Mouse (Mus musculus): ENCODE data around the gene Emg1.

Gene Emg1

DNA sequence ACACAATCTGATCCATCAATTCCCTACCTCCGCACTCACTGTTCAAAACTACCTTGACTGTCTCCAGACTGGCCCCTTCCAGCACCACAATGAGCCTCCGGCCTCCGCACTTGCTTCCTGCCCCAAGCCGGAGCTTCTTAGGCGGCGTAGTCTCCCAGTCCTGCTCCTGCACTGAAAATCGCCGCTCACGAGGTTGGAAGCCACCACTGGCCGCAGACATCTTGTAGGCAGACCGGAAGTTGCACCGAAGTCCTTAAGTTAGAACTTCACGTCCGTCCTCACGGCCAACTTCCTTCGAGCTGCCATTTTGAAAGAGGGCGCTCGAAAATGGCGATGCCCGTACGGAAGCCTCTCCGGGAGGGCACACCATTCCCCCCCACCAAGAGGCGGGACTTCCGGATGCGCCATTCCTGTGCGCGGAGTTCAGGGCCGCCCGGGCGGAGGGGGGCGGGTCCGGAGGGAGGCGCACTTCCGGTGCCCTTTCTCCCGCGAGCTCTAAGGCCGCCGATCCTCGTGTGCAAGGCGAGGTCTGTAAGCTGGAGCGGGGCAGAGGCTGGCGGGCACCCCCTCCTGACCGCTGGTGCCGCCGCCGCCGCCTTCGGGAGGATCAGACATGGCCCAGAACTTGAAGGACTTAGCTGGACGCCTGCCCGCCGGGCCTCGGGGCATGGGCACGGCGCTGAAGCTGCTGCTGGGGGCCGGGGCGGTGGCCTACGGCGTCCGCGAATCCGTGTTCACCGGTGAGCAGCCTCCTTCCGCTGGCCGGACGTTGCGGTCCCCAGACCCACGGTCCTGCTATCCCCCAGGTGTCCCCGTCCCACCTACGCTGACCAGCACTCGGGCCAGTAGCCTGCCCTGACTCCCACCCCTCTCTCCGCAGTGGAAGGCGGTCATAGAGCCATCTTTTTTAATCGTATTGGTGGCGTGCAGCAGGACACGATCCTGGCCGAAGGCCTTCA, at the start of gene Emg1, which contains the start of gene Phb2:
Gene Emg1, minus strand, starts transcription at position 355 of the 959 bp plus-strand sequence.
Gene Phb2, plus strand, starts transcription at position 513 of the 959 bp plus-strand sequence.
- peak; percentile 97 to 98 for DNase-seq (ENCODE audit: low spot score in 2 of 2)

DNA sequence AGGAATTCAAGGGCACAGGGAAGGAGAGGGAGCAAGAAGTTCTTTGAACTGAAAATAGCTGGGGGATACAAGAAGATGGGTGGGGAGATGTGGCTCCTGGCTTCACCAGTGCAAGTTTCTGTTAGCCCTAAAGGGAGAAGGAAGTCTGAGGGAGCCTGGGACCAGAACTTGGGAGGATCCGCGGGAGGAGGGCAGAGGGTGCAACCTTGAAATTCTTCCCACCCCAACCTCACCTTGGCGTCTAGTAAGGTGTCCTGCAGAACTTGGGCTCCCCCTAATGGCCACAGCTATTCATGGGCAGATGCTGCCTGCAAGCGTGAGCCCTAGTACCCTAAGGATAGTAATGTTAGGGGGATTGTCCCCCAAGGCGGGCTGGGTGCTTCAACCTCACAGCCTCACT, 47.3 kb upstream of the Emg1 start:
- peak; percentile 74 to 84 for DNase-seq (ENCODE audit: low spot score in 2 of 2)

DNA sequence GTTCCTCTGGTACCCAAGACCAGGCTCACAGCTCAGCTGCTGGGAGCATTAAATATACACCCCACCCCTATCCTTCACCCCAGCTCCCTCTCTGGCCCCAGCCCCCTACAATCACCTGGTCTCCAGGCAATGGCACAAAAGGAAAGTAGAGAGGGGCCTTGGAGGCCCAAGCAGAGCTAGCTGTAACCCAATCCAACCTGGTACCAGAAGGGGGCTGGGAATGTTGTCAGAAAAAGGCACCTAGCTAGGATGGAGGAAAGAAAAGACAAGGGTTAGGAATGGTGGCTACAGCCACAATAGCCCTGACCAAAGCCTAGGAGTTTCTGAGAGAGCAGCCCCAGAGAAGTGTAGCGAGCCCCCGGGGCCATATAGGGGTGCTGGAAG, 46.9 kb upstream of the Emg1 start:
- DNase-seq (ENCODE audit: low spot score in 2 of 2): no peak

DNA sequence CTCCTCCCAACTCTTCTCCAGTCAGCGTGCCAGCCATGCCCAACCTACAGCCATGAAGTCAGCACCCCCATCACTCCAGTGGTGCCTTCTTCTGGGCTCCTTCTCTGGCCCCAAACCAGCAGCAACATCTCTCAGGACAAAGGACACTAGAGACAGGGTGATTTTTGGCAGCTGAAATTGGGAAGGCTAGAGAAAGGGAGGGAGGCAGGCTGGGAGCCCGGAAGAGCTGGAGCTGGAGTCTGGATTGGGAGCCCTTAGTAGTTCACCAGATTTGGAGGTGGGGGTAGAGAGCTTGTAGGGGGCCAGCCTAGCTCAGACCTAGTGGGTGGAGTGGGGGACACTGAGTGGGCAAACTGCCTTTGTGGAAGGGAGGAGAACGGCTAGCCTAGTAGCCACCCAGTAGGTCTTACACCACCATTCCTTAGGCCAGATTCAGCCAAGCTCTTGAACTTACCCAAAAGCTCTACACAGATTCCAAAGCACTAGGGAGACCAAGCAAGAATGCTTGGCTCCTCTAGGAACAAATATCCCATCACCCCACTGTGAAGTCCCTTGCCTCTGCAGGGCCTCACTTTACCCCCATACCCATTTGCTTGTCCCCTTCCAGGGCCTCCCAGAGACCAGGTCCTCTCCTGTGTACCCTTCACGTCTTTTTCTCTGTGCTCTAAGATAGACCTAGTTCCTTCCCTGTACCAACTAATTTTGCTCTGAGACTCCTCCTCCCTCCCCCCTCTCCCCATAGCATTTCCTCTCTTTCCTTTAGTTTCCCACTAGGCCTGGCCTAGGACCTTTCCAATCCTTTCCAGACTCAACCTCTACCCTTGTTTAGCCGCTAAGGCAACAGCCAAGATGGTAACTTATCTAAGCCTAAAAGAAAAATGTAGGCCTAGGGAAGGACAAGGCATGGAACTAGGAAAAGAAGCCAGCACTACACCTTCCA, 46.2 kb upstream of the Emg1 start:
- DNase-seq (ENCODE audit: low spot score in 2 of 2): peak; percentile 73

DNA sequence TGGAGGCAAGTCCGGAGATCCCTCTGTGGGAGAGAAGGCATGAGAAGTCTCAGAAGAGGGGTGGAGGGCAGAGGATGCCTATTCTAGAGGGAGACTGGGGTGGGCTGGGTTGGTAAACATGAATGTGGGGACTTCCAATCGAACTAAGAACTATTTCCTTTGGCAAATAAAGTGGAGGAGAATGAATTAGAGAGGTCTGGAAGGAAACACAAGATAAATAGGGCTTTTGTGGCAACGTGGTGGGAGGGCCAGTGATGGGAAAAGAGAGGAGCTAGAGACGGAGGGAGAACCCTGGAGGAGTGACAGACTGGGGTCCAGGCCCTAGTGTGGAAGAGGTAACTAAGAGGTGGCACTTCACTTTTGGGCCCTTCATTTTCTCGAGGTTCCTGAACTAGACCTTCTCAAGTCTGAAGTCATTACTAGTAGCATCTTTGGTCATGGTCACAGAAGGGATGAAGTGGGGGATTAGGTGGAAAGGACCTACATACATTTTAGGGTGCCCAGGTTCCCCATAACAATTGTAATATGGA, 45.4 kb upstream of the Emg1 start:
- DNase-seq (ENCODE audit: low spot score in 2 of 2): no peak

DNA sequence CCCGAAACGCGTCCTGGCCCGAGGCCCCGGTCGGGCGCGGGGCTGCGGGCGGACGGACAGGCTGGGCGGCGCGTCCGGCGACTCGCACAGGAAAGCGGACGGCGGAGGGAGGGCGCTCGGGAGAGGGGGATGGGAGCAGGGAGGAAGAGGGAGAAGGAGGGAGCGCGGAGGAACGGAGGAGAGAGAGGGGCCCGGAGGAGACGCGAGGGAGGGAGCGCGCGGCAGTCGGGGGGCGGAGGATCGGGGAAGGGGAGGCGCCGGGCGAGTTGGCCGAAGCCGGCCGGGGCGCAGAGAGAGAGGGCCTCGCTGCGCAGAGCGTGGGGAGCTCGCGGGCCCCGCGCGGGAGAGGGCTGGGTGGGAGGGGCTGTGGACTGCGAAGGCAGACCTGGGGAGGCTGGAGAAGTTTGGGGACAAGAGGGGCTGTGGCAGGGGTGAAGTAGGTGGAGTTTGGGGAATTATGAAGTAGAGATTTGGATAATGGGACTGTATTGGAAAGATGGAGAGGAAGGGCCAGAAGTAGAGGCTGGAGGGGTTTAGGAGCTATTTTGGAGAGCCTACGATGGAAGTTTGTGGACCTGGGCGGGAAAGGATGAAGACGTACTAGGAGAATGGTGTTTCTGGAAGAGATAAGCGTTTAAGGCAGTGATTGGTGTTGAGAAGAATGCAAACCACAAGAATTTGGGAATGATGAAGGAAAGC, 44.8 kb upstream of the Emg1 start:
- DNase-seq (ENCODE audit: low spot score in 2 of 2): peak; percentile 82 to 86

DNA sequence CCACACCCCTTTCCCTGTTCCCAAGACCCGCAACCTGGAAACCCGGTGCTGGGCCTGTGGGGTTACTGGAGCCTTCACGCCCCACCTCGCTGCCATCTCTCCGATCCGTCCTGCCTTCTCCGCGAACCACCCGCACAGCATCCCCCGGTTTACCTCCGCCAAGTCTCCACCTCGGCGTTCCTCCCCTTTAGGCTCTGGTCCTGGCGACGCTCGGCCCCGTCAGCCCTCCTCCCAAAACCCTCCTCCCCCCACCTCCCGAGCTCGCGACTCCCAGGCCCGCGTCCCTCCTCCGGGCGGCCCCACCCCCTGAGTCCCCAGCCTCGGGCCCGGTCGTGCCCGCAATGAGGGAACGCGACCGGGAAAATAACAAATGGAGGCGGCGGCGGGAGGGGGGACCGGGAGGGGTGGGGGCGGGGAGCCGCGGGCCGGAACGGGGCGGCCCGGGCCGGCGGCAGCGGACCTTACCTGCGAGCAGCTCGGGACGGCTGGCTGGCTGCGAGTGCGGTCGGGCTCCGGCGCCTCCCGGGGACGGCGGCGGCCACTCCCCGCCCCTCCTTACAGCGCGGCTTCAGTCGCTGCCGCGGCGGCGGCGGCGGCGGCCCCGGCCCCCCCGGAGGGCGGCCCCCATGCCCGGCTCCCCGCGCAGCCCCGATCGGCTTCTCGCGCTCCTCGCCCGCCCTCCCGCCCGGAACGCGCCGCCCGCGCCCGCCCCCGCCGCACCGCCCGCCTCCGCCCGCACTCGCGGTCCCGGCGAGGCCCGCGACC, 44.0 kb upstream of the Emg1 start, which contains the start of the genes Gm45234 and Atn1:
Gene Gm45234, minus strand, starts transcription at position 191 of the 765 bp plus-strand sequence.
Gene Atn1, minus strand, starts transcription at position 694 of the 765 bp plus-strand sequence.
- DNase-seq (ENCODE audit: low spot score in 2 of 2): peak; percentile 61 to 74

DNA sequence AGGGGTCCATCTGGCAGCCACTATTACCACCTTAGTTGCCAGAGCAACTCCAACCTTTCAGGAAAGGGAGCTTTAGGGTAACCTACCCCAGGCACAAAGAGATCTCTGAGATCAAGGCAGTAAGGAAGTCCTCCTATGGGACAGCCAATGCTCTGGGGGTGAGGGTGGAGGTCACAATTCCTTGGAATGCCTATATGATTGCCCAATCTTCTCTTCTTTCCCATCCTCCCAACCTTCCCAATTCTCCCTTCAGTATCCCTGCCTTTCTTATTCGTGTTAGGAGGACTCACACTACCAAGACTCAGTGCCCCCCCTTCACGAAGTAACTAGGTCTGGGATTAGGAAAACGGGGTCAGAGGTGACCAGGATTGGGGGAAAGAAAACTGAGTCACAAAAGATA, 43.3 kb upstream of the Emg1 start:
- DNase-seq (ENCODE audit: low spot score in 2 of 2): no peak

DNA sequence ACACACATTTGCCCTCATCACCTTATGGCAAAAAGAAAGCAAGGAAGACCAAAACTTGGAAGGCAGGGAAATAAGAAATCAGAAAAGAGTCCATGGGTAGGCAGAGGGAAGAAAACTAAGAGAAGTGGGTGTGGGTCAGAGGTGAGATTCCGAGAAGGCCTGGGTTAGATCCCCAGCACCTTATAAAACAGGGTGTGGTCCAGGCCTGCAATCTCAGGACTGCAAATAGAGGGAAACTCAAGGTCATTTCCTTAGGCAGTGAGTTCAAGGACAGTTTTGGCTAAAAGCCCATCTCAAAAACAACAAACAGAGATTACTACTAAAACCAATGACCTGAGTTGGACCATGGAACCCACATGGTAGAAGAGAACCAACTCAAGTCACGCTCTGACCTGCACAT, 41.9 kb upstream of the Emg1 start:
- no peak for DNase-seq (ENCODE audit: low spot score in 2 of 2)

DNA sequence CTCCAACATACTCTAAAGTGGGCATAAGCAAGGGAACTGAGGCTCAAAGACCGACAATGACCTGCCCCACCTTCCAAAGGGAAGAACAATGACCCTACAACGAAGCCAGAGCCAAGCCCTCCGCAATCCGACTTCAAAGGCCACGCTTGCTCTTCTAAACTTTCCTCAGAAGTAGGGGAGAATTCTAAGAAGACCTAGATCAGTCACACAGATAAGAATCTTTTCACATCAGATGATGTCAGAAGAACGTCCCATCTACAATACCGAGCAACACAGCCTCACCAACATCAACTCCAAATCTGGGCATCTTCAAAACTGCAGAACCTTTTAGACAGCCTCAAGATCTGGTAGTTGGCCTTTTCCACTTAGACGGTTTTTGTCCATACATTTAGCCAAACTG, 38.4 kb upstream of the Emg1 start:
- DNase-seq (ENCODE audit: low spot score in 2 of 2): no peak

DNA sequence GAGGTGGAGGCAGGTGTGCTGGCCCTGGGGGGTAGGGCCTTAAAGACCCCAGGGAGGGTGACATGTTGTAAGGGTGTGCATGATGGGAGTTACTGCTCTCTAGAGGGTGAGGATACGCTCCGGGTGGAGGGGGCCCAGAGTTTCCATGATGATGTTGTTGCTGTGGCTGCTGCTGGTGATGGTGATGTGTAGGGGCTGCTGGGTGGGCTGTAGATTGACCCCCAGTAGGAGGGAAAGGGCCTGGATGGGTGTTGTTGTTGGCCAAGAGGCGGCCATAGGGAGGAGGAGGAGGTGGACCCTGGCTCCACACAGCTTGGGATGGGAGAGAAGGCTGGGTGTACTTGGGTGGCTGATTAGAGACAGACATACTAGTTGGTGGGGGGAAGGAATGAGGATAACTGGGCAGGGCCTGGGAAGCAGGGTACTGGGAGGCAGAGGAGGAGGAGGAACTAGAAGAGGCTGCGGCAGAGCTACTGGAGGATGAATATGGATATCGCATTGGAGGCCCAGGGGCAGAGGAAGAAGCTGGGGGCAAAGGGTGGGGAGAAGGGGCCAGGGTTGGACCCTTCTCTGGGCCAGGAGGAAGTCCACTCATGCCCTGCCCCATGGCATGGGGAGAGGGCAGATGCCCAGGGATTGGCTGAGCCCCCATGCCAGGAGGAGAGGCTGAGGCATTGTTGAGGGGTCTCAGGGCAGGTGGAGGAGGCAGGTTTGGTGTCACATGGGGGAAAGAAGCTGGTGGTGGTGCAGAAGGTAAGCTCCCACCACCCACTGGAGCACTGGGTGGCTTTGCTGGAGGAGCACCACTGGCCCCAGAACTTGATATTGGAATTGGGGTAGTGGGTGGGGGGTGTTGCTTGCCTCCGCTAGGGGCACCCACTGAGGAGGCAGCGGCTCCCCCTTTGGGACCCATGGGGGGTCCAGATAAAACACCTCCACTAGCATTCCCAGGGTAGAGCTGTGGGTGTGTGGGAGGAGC, 35.0 kb upstream of the Emg1 start:
- DNase-seq (ENCODE audit: low spot score in 2 of 2): no peak

DNA sequence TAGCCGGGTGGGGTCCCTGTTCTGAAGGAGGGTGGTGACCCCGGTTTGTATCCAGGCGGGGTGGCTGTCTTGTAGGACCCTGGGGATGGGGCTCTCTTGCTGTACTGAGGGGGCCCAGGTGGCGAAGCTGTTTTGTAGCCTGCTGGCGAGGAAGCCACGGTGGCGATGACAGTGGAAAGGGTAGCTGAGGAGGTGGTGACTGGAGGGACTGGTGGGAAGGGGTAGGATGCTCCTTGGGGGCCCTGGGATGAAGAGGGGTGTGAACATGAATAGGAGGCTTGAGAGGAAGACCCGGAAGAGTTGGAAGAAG, 34.3 kb upstream of the Emg1 start:
- DNase-seq (ENCODE audit: low spot score in 2 of 2): no peak

DNA sequence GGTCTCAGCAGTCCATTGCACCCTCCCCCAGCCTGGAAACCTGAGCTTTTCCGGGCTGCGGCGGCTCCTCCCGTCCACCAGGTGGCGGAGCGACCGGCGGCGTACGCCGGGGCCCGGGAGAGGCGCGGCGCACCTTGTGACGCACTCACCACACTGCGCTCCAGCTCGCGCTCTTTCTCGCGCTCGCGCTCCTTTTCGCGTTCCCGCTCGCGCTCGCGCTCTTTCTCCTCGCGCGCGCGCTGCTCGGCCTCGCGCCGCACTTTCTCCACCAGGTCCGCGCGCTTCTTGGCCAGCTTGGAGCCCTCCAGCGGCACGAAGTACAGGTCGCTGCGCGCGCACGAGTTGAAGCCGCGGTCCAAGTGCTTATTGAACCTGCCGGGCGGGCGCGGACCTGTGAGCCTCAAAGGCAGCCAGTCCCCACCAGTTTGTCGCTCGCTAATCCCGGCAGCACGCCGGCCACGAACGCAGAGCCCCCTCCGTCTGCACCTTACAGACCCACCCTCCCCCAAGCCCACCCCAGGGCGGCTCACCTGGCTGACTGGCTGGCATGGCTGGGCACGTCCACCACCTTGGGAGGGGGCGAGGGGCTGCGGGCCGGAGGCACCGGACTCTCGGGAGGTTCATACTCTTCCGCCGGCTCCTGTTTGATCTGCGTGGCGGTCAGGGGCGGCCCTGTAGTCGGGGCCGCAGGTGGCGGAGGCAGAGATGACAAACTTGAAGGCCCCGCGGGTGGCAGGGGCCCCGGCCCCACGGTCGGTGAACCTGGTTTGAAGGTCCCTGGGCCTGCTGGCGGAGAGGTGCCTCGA, 33.7 kb upstream of the Emg1 start:
- peak; percentile 91 to 93 for DNase-seq (ENCODE audit: low spot score in 2 of 2)

DNA sequence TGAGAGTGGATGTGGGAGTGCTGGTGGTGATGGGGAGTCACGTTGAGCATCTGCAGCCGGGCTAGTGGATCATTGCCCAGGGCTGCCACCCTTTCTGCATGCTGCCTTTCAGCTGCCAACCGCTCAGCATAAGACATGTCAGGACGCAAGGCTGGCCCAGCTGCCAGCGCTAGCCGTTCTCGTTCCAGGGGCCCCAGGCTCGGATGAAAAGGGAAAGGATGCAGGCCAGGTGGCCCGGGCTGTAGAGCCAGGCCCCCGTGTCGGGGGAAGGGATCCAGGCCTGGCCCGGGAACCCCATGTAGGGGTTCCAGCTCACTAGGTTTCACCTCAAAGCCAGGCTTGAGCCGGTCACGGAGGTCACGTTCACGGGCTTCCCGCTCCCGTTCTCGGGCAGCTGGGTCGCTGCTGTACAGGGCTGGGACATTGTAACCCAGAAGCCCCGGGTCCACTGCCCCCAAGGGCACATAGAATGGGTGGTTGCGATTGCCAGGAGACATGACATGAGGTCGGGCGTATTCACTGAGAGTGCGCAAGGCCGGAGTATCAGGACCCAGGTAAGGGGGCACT, 32.9 kb upstream of the Emg1 start:
- no peak for DNase-seq (ENCODE audit: low spot score in 2 of 2)

DNA sequence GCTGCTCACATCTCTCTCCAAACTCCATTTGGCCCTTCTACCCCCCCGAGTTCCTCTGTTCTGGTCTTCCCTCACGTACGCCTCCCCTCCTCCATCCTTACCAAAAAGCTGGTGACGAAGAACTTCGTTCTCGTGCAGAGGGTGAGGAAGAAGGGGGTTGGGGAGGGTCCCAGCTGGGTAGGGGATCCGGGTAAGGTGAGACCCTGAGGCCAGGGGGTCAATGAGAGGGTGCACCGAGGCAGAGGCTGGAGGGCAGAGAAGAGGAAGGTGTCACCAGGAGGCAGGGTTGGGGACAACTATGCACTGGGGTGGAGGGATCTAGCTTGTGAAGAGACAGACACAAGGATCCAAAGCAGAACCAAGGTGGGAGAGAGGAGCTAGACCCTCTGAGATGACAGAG, 31.7 kb upstream of the Emg1 start:
- DNase-seq (ENCODE audit: low spot score in 2 of 2): no peak

DNA sequence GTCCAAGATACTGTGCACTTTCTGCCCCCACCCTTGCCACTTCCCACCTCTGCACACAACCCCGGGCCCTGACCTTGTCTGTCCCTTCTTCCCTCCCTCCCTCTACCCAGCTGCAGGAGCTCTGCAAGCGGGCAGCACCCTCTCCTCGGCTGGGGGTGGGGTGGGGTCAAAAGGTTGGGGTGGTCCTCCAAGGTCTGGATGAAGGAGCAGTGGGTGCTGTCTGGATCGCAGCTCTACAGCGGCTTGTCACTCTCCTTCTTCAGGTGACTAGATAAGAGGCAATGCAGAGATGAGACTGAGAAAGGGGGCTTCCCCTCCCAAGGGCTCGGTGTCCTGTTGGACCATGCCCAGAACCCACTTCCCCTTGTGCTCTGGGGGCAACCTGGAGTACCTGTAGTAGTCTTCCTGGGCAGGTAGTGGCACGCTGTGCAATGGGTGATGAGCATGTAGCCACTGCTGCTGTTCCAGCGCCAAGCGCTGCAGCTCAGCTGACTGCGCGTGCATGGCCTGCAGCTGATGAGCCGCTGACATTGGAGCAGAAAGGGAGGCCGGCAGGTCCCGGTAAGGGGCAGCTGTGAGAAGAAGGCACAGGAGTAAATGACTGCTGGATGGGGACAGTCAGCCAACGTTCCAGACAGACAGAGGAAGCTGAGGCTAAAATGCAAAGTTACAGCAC, 31.0 kb upstream of the Emg1 start:
- no peak for DNase-seq (ENCODE audit: low spot score in 2 of 2)

DNA sequence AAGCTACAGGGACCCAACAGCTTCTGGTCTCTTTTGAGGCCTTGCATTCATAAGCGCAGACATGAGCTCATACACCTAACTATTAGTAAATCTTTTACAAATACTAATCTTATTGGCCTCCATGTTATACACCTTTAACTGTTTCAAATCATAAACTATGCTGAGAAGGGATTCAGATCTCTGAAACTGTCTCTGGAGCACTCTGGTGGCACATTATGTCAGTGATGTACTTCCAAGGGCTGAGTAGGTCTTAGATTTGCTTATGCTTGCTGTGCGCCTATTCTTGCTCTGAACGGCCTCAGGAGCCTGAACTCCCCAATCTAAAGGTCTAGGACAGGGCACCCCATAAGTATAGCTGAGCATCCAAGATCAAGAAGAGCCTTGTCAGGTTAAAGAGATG, 29.9 kb upstream of the Emg1 start:
- DNase-seq (ENCODE audit: low spot score in 2 of 2): no peak
